Mouse (Mus musculus) embryonic facial prominence, embryonic 11.5 days (tissue): ENCODE measurements around the gene Cpne6. TPM values are rescaled to one million over a fixed set of nuclear protein-coding genes. Genes with fewer than 3 reads are reported as not detected.
A peak's percentile ranks its signal among the peaks of the same experiment; 100 is the strongest.

Experiments used
- ATAC-seq: fragments of 200-750 bp; cut with Nextera tagmentation; replicated peaks from 2 replicates; pipeline ENCODE4 v1.8.0; 2017; ENCODE audit warnings: low read depth; ENCODE audit not compliant: insufficient number of reproducible peaks, low FRiP score, low TSS enrichment
- DNase-seq: peaks from one replicate; pipeline ENCODE4 v3.0.0-alpha.2; 2015; ENCODE audit warnings: low spot score
- H3K27ac ChIP-seq: fragments of 300-500 bp; sonication (generic); replicated peaks from 2 replicates; pipeline ENCODE4 v1.5.1; 2014; ENCODE audit warnings: mild to moderate bottlenecking, low read depth, low read length, control low read depth
- H3K27me3 ChIP-seq: fragments of 300-500 bp; sonication (generic); 2 replicates; pipeline ENCODE4 v1.6.1; 2014; ENCODE audit warnings: mild to moderate bottlenecking, low read length, moderate library complexity, mixed read lengths; ENCODE audit not compliant: control insufficient read depth, insufficient read depth
- H3K36me3 ChIP-seq: fragments of 300-500 bp; sonication (generic); replicated peaks from 2 replicates; pipeline ENCODE4 v1.6.1; 2014; ENCODE audit warnings: low read depth, mild to moderate bottlenecking, low read length, moderate library complexity, mixed read lengths; ENCODE audit not compliant: control insufficient read depth, insufficient read depth
- H3K4me1 ChIP-seq: fragments of 300-500 bp; sonication (generic); 2 replicates; pipeline ENCODE4 v1.6.1; 2014; ENCODE audit warnings: low read length, mixed read lengths; ENCODE audit not compliant: control insufficient read depth, insufficient read depth
- H3K4me2 ChIP-seq: fragments of 300-500 bp; sonication (generic); 2 replicates; pipeline ENCODE4 v1.6.1; 2014; ENCODE audit warnings: low read depth, mild to moderate bottlenecking, control low read depth, low read length, moderate library complexity
- H3K4me3 ChIP-seq: fragments of 300-500 bp; sonication (generic); 2 replicates; pipeline ENCODE4 v1.5.1; 2014; ENCODE audit warnings: low read depth, low read length, control low read depth
- H3K9ac ChIP-seq: fragments of 300-500 bp; sonication (generic); replicated peaks from 2 replicates; pipeline ENCODE4 v1.6.1; 2014; ENCODE audit warnings: mild to moderate bottlenecking, control low read depth, low read length
- H3K9me3 ChIP-seq: fragments of 300-500 bp; sonication (generic); replicated peaks from 2 replicates; pipeline ENCODE4 v1.6.1; 2016; ENCODE audit warnings: mild to moderate bottlenecking, low read length, inconsistent platforms, mixed read lengths; ENCODE audit not compliant: control insufficient read depth
- WGBS: fragments of 180-500 bp; shearing (Covaris S2); extraction: QIAGEN DNeasy Blood & Tissue Kit; methylation state at CpG from one replicate; pipeline ENCODE4 v1.1.7; 2014; 5-methylcytosine and 5-hydroxymethylcytosine counted together
- polyA plus RNA-seq: library from polyadenylated mRNA; unstranded; fragments of >200 nt; fragmentation: Nextera tagmentation; extraction: Ambion mirVana; gene quantifications from 2 replicates; pipeline ENCODE4 v1.2.1, GENCODE M21; 2014

The Cpne6 gene
- polyA plus RNA-seq, 1 experiment from 2014 or later: 0.24 TPM

DNA sequence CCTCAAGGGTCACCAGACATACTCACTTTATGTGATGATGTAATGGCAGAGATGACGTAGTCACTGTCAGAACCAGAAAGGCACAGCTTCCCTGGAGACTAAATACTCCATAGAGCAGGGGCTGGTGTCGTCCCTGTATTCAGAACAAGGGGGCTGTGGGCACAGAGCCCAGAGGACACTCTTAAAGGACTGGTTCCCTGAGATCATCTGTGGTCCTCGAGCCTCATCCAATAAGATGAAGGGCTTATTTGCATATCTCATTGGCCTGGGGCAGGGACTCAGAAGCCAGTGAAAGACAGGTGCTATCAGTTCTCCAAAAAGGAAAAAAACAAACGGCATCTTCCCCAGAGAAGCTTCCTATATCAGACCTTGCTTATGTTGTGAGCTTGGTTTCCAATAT is 13.8 kb downstream of the Cpne6 start:
- no peak overlapping the region for H3K4me3 ChIP-seq
- DNase-seq: no peak
- no peaks in the 10 kb centered on the region for H3K36me3 ChIP-seq
- no peak overlapping the region for H3K9ac ChIP-seq
- H3K27me3 ChIP-seq: peaks cover 19% of the 10 kb centered on the region
- ATAC-seq: no peak
- no peaks in the 10 kb centered on the region for H3K9me3 ChIP-seq
- H3K27ac ChIP-seq: no peak overlapping the region
- 68% methylated on average over 4 of the region's 4 CpGs for WGBS
- peaks cover 4% of the 10 kb centered on the region for H3K4me1 ChIP-seq
- no peak overlapping the region for H3K4me2 ChIP-seq

- Histone ChIP-seq H3K9me3 (no peaks in the 10 kb centered on the region), H3K4me2 (no peak within 1 kb of the TSS), H3K4me1 (peaks cover 4% of the 10 kb centered on the region), H3K9ac (no peak within 1 kb of the TSS), H3K27ac (no peak within 1 kb of the TSS), H3K36me3 (no peaks in the 10 kb centered on the region), H3K27me3 (peaks cover 16% of the 10 kb centered on the region), H3K4me3 (no peak within 1 kb of the TSS)
- ATAC-seq (no peak), DNase-seq (no peak)
- WGBS: 35% methylated on average over 8 of the region's 8 CpGs
Observed at GRCm38 (mm10) chr14:55524785-55525184, 14.5 kb downstream of the Cpne6 start, which contains the start of gene Nrl. Gene Nrl, minus strand, starts transcription at chr14:55524981.

- DNase-seq (no peak), ATAC-seq (no peak)
- no peaks in the 10 kb centered on the region for H3K36me3 ChIP-seq
- peaks cover 7% of the 10 kb centered on the region for H3K27me3 ChIP-seq
- H3K4me2 ChIP-seq: no peak overlapping the region
- no peak overlapping the region for H3K27ac ChIP-seq
- H3K4me3 ChIP-seq: no peak overlapping the region
- no peaks in the 10 kb centered on the region for H3K4me1 ChIP-seq
- no peak overlapping the region for H3K9ac ChIP-seq
- H3K9me3 ChIP-seq: no peaks in the 10 kb centered on the region
- WGBS: 87% methylated on average over 2 of the region's 2 CpGs
Observed at GRCm38 (mm10) chr14:55526674-55527073, 16.4 kb downstream of the Cpne6 start.

DNA sequence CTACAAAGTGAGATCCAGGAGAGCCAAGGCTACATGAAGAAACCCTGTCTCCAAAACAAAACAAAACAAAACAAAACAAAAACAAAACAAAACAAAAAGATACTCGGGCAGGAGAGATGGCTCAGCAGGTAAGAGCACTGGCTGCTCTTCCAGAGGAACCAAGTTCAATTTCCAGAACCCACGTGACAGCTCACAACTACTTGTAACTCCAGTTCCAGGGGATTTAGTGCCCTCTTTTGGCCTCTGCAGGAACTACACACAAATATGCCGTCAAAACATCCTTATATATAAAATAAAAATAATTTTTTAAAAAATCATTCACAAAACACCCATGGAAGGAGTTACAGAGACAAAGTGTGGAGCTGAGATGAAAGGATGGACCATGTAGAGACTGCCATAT is 17.7 kb downstream of the Cpne6 start:
- WGBS: 22% methylated on average over 3 of the region's 3 CpGs
- H3K4me3 ChIP-seq: no peak overlapping the region
- peak; percentile 56 for DNase-seq
- ATAC-seq: no peak
- H3K9me3 ChIP-seq: no peaks in the 10 kb centered on the region
- no peaks in the 10 kb centered on the region for H3K36me3 ChIP-seq
- H3K27me3 ChIP-seq: no peaks in the 10 kb centered on the region
- H3K27ac ChIP-seq: no peak overlapping the region
- no peaks in the 10 kb centered on the region for H3K4me1 ChIP-seq
- H3K4me2 ChIP-seq: no peak overlapping the region
- H3K9ac ChIP-seq: no peak overlapping the region

GRCm38 (mm10) chr14:55536116-55536745 is 26.0 kb downstream of the Cpne6 start:
- DNase-seq (peak; percentile 42), ATAC-seq (no peak)
- H3K9ac ChIP-seq: no peak overlapping the region
- no peak overlapping the region for H3K27ac ChIP-seq
- H3K36me3 ChIP-seq: no peaks in the 10 kb centered on the region
- no peak overlapping the region for H3K4me3 ChIP-seq
- H3K27me3 ChIP-seq: no peaks in the 10 kb centered on the region
- H3K9me3 ChIP-seq: no peaks in the 10 kb centered on the region
- H3K4me1 ChIP-seq: no peaks in the 10 kb centered on the region
- no peak overlapping the region for H3K4me2 ChIP-seq
- WGBS: 49% methylated on average over 6 of the region's 6 CpGs

- Histone ChIP-seq H3K27ac (peak within 1 kb of the TSS; percentile 76), H3K4me3 (peak within 1 kb of the TSS; percentile 62), H3K4me2 (peak within 1 kb of the TSS; percentile 86), H3K9me3 (no peaks in the 10 kb centered on the region), H3K36me3 (no peaks in the 10 kb centered on the region; the same call in 1 of the 2 replicates), H3K4me1 (no peaks in the 10 kb centered on the region), H3K9ac (peak within 1 kb of the TSS; percentile 77), H3K27me3 (no peaks in the 10 kb centered on the region)
- under 1% methylated on average over 32 of the region's 32 CpGs for WGBS
- peak; percentile 89 for ATAC-seq
- peak; percentile 87 for DNase-seq
Observed at GRCm38 (mm10) chr14:55540067-55540786, 30.0 kb downstream of the Cpne6 start, which contains the start of gene Pck2. Gene Pck2, plus strand, starts transcription at chr14:55540266.

- Histone ChIP-seq H3K36me3 (no peaks in the 10 kb centered on the region; the same call in 1 of the 2 replicates), H3K4me1 (no peaks in the 10 kb centered on the region), H3K4me2 (peak overlapping the region; percentile 86), H3K9ac (peak overlapping the region; percentile 77), H3K9me3 (no peaks in the 10 kb centered on the region), H3K4me3 (peak overlapping the region; percentile 62), H3K27ac (peak overlapping the region; percentile 76), H3K27me3 (no peaks in the 10 kb centered on the region)
- DNase-seq: peak; percentile 67
- no peak for ATAC-seq
- WGBS: 8% methylated on average over 10 of the region's 10 CpGs
Observed at GRCm38 (mm10) chr14:55540787-55541321, 30.6 kb downstream of the Cpne6 start.

DNA sequence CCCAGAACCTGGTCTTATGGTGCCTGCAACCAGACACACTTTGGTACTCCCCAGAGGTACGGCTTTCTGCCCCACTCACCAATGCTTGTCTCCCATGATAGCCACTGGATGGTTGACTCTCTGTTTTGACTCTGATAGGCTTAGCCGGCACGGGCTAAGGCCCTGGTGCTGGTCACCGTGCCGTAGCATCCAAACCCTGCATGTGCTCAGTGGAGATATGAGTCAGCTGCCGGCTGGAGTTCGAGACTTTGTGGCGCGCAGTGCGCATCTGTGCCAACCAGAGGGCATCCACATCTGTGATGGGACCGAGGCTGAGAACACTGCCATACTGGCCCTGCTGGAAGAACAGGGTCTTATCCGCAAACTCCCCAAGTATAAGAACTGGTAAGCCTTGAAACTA is 32.0 kb downstream of the Cpne6 start:
- no peak overlapping the region for H3K27ac ChIP-seq
- no peaks in the 10 kb centered on the region for H3K27me3 ChIP-seq
- DNase-seq (no peak), ATAC-seq (no peak)
- no peak overlapping the region for H3K4me3 ChIP-seq
- H3K36me3 ChIP-seq: no peaks in the 10 kb centered on the region; the same call in 1 of the 2 replicates
- H3K4me1 ChIP-seq: no peaks in the 10 kb centered on the region
- H3K9me3 ChIP-seq: no peaks in the 10 kb centered on the region
- no peak overlapping the region for H3K9ac ChIP-seq
- WGBS: 95% methylated on average over 12 of the region's 12 CpGs
- no peak overlapping the region for H3K4me2 ChIP-seq
